Mouse (Mus musculus): ENCODE data around the gene Gbf1.

DNA sequence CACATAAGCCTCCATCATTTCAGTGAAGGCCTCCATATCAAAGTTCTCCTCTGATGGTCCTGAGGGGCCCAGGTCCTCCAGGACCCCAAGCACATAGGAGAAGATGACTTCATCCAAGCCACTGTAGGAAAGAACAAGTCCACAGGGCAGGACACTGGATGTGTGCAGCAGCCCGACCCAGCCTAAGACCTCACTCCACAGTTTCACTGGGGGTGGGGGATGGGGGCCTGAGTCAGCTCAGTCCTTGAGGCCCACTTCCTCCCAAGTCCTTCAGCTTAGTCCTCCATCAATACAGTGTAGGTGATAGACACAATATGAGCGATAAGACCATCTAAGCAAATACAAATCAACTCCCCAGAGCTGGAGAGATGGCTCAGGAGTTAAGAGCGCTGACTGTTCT lies 179.6 kb downstream of the Gbf1 start:
- TF ChIP-seq CTCF (IDR thresholded peaks at IDR 0.05; ENCODE audit: insufficient read depth, low read depth, low read length) (no peak), POLR2A (IDR thresholded peaks at IDR 0.05; ENCODE audit: insufficient read depth, low read depth, low read length) (no peak)
